Mouse (Mus musculus) thymus, postnatal 36 days (tissue): ENCODE measurements around the gene Pik3cb.

Experiments
- DNase-seq, 2 experiments: peaks; one replicate each; pipeline ENCODE4 v3.0.0; 2022; ENCODE audit warnings: mixed read lengths in 2 of 2

Gene Pik3cb

DNA sequence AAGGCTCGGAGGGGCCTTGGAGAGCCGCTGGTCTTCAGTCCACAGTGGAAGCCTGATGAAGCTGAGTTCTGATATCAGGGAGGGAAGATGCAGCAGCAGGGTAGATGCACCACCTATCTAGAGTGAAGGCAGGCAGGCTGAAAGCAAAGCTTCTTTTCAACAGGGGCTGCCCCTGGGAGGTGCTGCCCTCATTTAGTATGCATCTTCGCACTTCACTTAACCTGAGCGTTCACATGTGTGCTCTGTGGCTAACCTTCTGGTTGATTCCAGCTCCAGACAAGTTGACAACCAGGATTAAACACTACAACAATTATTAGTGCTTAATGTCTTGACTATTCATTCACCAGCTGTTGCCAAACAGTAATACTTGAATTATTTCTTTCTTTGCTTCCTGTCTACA is 146.3 kb downstream of the Pik3cb start:
- no peak for DNase-seq

DNA sequence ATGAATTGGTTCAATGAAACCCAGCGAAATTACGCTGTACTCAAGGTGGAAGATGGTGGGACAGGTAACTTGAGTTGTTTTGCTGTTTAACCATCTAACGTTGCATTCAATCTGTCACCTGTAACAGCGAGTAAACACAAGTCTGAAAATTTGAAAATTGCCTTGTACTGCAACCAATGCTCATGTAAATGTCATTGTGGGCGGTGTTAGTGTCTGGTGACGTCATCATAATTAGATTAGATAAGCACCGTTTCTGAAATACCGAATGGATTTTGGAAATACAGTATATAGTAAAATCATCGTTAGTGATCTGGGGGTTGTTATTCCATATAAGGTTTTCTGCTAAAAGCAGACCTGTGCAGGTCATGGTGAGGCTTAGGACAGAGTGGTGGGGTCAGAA is 153.3 kb downstream of the Pik3cb start:
- DNase-seq, result no peak
